ENCODE assay signal across 24 mouse cellular contexts in the genomic region with DNA sequence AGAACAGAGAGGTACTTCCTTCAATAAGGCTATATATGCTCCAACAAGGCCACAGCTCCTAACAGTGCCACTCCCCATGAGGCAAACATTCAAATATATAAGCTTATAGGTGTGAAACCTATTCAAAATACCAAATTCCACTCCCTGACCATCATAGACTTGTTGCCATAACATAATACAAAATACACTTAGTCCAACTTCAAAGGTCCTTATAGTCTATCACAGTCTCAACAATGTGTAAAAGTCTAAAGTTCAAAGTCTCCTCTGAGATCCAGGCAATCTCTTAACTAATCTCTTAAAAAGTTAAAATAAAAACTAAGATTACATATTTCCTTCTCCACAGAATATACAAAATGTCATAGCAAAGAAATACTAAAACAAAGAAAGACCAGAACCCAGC.
DNase-seq lines count a peak whose midpoint lies in the region; ATAC-seq and TF ChIP-seq lines count a peak whose summit lies in the region.
"Had no signal": no experiment of that assay in that cellular context is flagged by ENCODE, and none has a peak within 500 bp of the region (broad histone marks: within the 10 kb centered on the region; RNA-seq: fewer than 3 reads in every experiment).

No protein-coding gene starts in this region.

- H3K4me2 ChIP-seq in kidney, embryonic 15.5 days, result no peak overlapping the region
- no peak overlapping the region for H3K4me2 ChIP-seq in stomach, embryonic 14.5 days (replicated peaks; ENCODE audit: low read depth, low read length)
- no peak overlapping the region for H3K4me2 ChIP-seq in stomach, postnatal 0 days (replicated peaks; ENCODE audit: low read depth)
- H3K4me2 ChIP-seq in stomach, embryonic 15.5 days, result no peak overlapping the region
- H3K4me2 ChIP-seq: embryonic facial prominence, embryonic 12.5 days; embryonic facial prominence, embryonic 15.5 days; heart, embryonic 12.5 days; heart, embryonic 15.5 days; hindbrain, embryonic 14.5 days had no signal

- TF ChIP-seq POLR2A in kidney, adult 2 months (IDR thresholded peaks at IDR 0.05; ENCODE audit: low read depth, low read length), result no peak

- no peaks in the 10 kb centered on the region for H3K27me3 ChIP-seq in kidney, adult 2 months (replicated peaks; ENCODE audit: control insufficient read depth, insufficient read depth, low read length)
- no peaks in the 10 kb centered on the region for H3K27me3 ChIP-seq in kidney, embryonic 15.5 days
- no peaks in the 10 kb centered on the region for H3K27me3 ChIP-seq in stomach, embryonic 14.5 days (ENCODE audit: control insufficient read depth, insufficient read depth, low read length)
- no peaks in the 10 kb centered on the region for H3K27me3 ChIP-seq in stomach, postnatal 0 days (ENCODE audit: control insufficient read depth, insufficient read depth, low read length)
- H3K27me3 ChIP-seq in stomach, embryonic 15.5 days (replicated peaks), result no peaks in the 10 kb centered on the region
- H3K27me3 ChIP-seq: embryonic facial prominence, embryonic 12.5 days; embryonic facial prominence, embryonic 15.5 days; heart, embryonic 12.5 days; heart, embryonic 15.5 days had no signal

- H3K27ac ChIP-seq in kidney, adult 2 months (ENCODE audit: insufficient read depth, low read depth, low read length), result no peak overlapping the region
- no peak overlapping the region for H3K27ac ChIP-seq in kidney, embryonic 15.5 days
- no peak overlapping the region for H3K27ac ChIP-seq in stomach, embryonic 14.5 days (ENCODE audit: low read length)
- no peak overlapping the region for H3K27ac ChIP-seq in stomach, postnatal 0 days (replicated peaks)
- H3K27ac ChIP-seq in stomach, embryonic 15.5 days, result no peak overlapping the region
- H3K27ac ChIP-seq: embryonic facial prominence, embryonic 12.5 days; embryonic facial prominence, embryonic 15.5 days; gastrocnemius, adult 2 months; heart, embryonic 15.5 days; hindbrain, embryonic 14.5 days had no signal

- H3K4me1 ChIP-seq in kidney, adult 2 months (ENCODE audit: control insufficient read depth, insufficient read depth, low read length), result no peaks in the 10 kb centered on the region; the same call in 1 of the 2 replicates
- no peaks in the 10 kb centered on the region for H3K4me1 ChIP-seq in kidney, embryonic 15.5 days
- H3K4me1 ChIP-seq in stomach, embryonic 14.5 days (ENCODE audit: control insufficient read depth, insufficient read depth, low read length), result no peaks in the 10 kb centered on the region
- H3K4me1 ChIP-seq in stomach, postnatal 0 days (replicated peaks; ENCODE audit: control insufficient read depth, insufficient read depth), result no peaks in the 10 kb centered on the region
- H3K4me1 ChIP-seq in stomach, embryonic 15.5 days, result no peaks in the 10 kb centered on the region
- H3K4me1 ChIP-seq: embryonic facial prominence, embryonic 12.5 days; embryonic facial prominence, embryonic 15.5 days; heart, embryonic 12.5 days; heart, embryonic 15.5 days had no signal

- DNase-seq in kidney, adult 2 months, result peak; percentile 11
- DNase-seq in stomach, postnatal 0 days (ENCODE audit: low spot score), result no peak
- DNase-seq in heart, postnatal 36 days, result no peak
- DNase-seq in lung, postnatal 14 days, result no peak
- DNase-seq: adrenal gland, adult 8-10 months; adrenal gland, postnatal 36 days; cerebellum, adult 18-20 months; cerebellum, adult 9-10 months; forebrain, postnatal 0 days; gastrocnemius, adult 2 months; gastrocnemius, postnatal 25 days; heart, adult 18-20 months; heart, postnatal 10 days; heart, postnatal 4 days had no signal

- no peaks in the 10 kb centered on the region for H3K36me3 ChIP-seq in kidney, adult 2 months (ENCODE audit: control insufficient read depth, insufficient read depth, low read length)
- H3K36me3 ChIP-seq in kidney, embryonic 15.5 days, result no peaks in the 10 kb centered on the region
- no peaks in the 10 kb centered on the region for H3K36me3 ChIP-seq in stomach, embryonic 14.5 days (ENCODE audit: control insufficient read depth, insufficient read depth, low read length)
- H3K36me3 ChIP-seq in stomach, postnatal 0 days (ENCODE audit: control insufficient read depth, insufficient read depth, low read length), result no peaks in the 10 kb centered on the region
- no peaks in the 10 kb centered on the region for H3K36me3 ChIP-seq in stomach, embryonic 15.5 days
- H3K36me3 ChIP-seq: embryonic facial prominence, embryonic 12.5 days; embryonic facial prominence, embryonic 15.5 days; heart, embryonic 12.5 days; heart, embryonic 15.5 days had no signal

- no peak for TF ChIP-seq CTCF in kidney, adult 2 months (conservative IDR thresholded peaks at IDR 0.05; ENCODE audit: insufficient read depth, insufficient read length, low read depth, low read length)
- no peak for TF ChIP-seq CTCF in stomach, postnatal 0 days (IDR thresholded peaks at IDR 0.05; ENCODE audit: low read depth)

- intact Hi-C loops in heart, postnatal 36 days (cut with DNase I), result no loop called here

- no peak overlapping the region for H3K9ac ChIP-seq in kidney, embryonic 15.5 days
- H3K9ac ChIP-seq in stomach, embryonic 14.5 days (replicated peaks; ENCODE audit: low read depth, low read length), result no peak overlapping the region
- no peak overlapping the region for H3K9ac ChIP-seq in stomach, postnatal 0 days (ENCODE audit: low read length)
- H3K9ac ChIP-seq in stomach, embryonic 15.5 days, result no peak overlapping the region
- H3K9ac ChIP-seq: embryonic facial prominence, embryonic 12.5 days; embryonic facial prominence, embryonic 15.5 days; forebrain, postnatal 0 days; heart, embryonic 12.5 days; heart, embryonic 15.5 days; hindbrain, embryonic 14.5 days had no signal

- TF ChIP-seq EP300 in stomach, postnatal 0 days (optimal IDR thresholded peaks at IDR 0.05), result no peak

- H3K4me3 ChIP-seq in kidney, adult 2 months (ENCODE audit: insufficient read depth, low read depth, low read length), result no peak overlapping the region
- H3K4me3 ChIP-seq in kidney, embryonic 15.5 days (replicated peaks), result no peak overlapping the region
- H3K4me3 ChIP-seq in stomach, embryonic 14.5 days (ENCODE audit: low read depth, low read length), result no peak overlapping the region
- H3K4me3 ChIP-seq in stomach, postnatal 0 days (ENCODE audit: low read depth, low read length), result no peak overlapping the region
- H3K4me3 ChIP-seq in stomach, embryonic 15.5 days (replicated peaks), result no peak overlapping the region
- H3K4me3 ChIP-seq: embryonic facial prominence, embryonic 12.5 days; embryonic facial prominence, embryonic 15.5 days; gastrocnemius, adult 2 months; heart, embryonic 12.5 days; heart, embryonic 15.5 days had no signal

- no peaks in the 10 kb centered on the region for H3K9me3 ChIP-seq in kidney, embryonic 15.5 days (replicated peaks)
- no peaks in the 10 kb centered on the region for H3K9me3 ChIP-seq in stomach, embryonic 14.5 days (ENCODE audit: control insufficient read depth, low read depth, low read length)
- H3K9me3 ChIP-seq in stomach, postnatal 0 days (ENCODE audit: control insufficient read depth, low read length), result no peaks in the 10 kb centered on the region
- H3K9me3 ChIP-seq in stomach, embryonic 15.5 days, result no peaks in the 10 kb centered on the region; the same call in 1 of the 2 replicates
- H3K9me3 ChIP-seq: embryonic facial prominence, embryonic 12.5 days; embryonic facial prominence, embryonic 15.5 days; heart, embryonic 12.5 days; heart, embryonic 15.5 days had no signal

- ATAC-seq in kidney, embryonic 15.5 days (replicated peaks; ENCODE audit: low FRiP score), result no peak
- peak; percentile 46; the same call in 1 of the 2 replicates for ATAC-seq in stomach, embryonic 14.5 days (ENCODE audit: insufficient number of reproducible peaks, insufficient read depth, low FRiP score, low read depth)
- no peak for ATAC-seq in stomach, postnatal 0 days (ENCODE audit: low FRiP score, low TSS enrichment)
- ATAC-seq in stomach, embryonic 15.5 days (ENCODE audit: insufficient read depth, low FRiP score, low read depth), result peak; percentile 75
- ATAC-seq: activated CD4-positive, CD25-positive, alpha-beta regulatory T cell, adult 4 months; forebrain, embryonic 14.5 days; forebrain, postnatal 0 days had no signal

Comparison
In these comparisons a context has a peak if more than half of its experiments do, and no peak if none do; other contexts are left out.
1. ATAC-seq: peak in stomach, embryonic 14.5 days (single experiment) and stomach, embryonic 15.5 days (single experiment); none in kidney, embryonic 15.5 days (single experiment) and stomach, postnatal 0 days (single experiment).